In the genomic region with DNA sequence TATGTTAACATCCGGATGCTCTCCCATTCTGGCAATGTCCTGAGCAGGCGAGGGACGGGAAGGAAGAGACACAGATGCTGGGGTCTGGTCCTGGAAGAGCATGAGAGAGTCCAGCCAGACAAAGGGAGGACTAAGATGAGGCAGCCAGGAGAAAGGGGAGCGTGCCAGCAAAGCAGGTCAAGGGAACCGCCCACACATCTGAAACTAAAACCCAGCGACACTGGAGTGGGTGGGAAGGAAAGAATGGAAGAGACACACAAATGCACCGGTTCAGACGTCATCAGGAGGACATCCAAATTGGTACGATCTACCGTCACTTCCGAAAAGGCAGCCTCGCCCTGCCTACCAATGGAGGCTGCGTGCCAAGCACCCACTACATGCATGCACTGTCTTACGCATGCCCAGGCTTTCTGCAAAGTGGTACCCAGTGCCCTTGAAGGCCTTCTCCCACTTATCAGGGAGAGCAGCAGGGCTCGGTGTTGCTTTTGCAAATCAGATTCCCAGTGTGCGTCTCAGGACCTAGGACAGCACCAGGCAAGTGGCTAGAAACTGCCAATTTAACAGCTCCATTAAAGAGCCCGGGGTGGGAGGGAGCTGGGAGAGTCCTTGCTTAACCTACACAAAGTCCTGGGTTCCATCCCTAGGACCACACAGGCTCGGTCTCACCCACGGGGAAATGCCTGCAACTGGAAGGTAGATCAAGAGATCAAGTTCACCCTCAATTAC, we compare ENCODE assay signal across 10 mouse cellular contexts. TPM values are rescaled to one million over a fixed set of nuclear protein-coding genes. Genes with fewer than 3 reads are reported as not detected.
DNase-seq lines count a peak whose midpoint lies in the region; ATAC-seq and TF ChIP-seq lines count a peak whose summit lies in the region.
"Had no signal": no experiment of that assay in that cellular context is flagged by ENCODE, and none has a peak within 500 bp of the region (broad histone marks: within the 10 kb centered on the region; RNA-seq: fewer than 3 reads in every experiment).

No protein-coding gene starts in this region.

- no peak for TF ChIP-seq EP300 in lung, postnatal 0 days (IDR thresholded peaks at IDR 0.05)

- H3K9ac ChIP-seq in lung, postnatal 0 days (replicated peaks; ENCODE audit: low read depth) = no peak overlapping the region
- H3K9ac ChIP-seq in limb, embryonic 11.5 days (ENCODE audit: low read length) = no peak overlapping the region
- no peak overlapping the region for H3K9ac ChIP-seq in liver, embryonic 12.5 days
- H3K9ac ChIP-seq: embryonic facial prominence, embryonic 12.5 days had no signal

- TF ChIP-seq CTCF in lung, postnatal 0 days (IDR thresholded peaks at IDR 0.05) = no peak; the same call in 1 of the 2 replicates

- peak; percentile 48 for DNase-seq in cerebellum, adult 9-10 months
- DNase-seq in cerebellum, adult 8-10 months = no peak
- DNase-seq in lung, postnatal 0 days (ENCODE audit: low spot score) = peak; percentile 40
- DNase-seq in lung, postnatal 25 days (ENCODE audit: low spot score) = no peak
- DNase-seq in embryo, embryonic 9.5 days (ENCODE audit: extremely low spot score) = peak; percentile 41
- DNase-seq in limb, embryonic 11.5 days (ENCODE audit: low spot score) = peak; percentile 65
- DNase-seq in ovary, adult 18-20 months (ENCODE audit: low spot score) = no peak

- H3K9me3 ChIP-seq in lung, postnatal 0 days (ENCODE audit: low read length) = no peaks in the 10 kb centered on the region
- H3K9me3 ChIP-seq in limb, embryonic 11.5 days (ENCODE audit: control insufficient read depth, low read length) = no peaks in the 10 kb centered on the region
- H3K9me3 ChIP-seq in liver, embryonic 12.5 days (replicated peaks) = no peaks in the 10 kb centered on the region
- H3K9me3 ChIP-seq: embryonic facial prominence, embryonic 12.5 days had no signal

- no peaks in the 10 kb centered on the region for H3K27me3 ChIP-seq in lung, postnatal 0 days (replicated peaks; ENCODE audit: insufficient read depth, low read length)
- no peaks in the 10 kb centered on the region for H3K27me3 ChIP-seq in limb, embryonic 11.5 days (ENCODE audit: control insufficient read depth, insufficient read depth, low read length)
- no peaks in the 10 kb centered on the region for H3K27me3 ChIP-seq in liver, embryonic 12.5 days (replicated peaks)
- H3K27me3 ChIP-seq: embryonic facial prominence, embryonic 12.5 days had no signal

- H3K36me3 ChIP-seq in lung, postnatal 0 days (ENCODE audit: insufficient read depth, low read length) = no peaks in the 10 kb centered on the region
- no peaks in the 10 kb centered on the region; the same call in 1 of the 2 replicates for H3K36me3 ChIP-seq in limb, embryonic 11.5 days (ENCODE audit: control insufficient read depth, insufficient read depth, low read length)
- no peaks in the 10 kb centered on the region for H3K36me3 ChIP-seq in liver, embryonic 12.5 days

- no peaks in the 10 kb centered on the region for H3K4me1 ChIP-seq in lung, postnatal 0 days (ENCODE audit: insufficient read depth, low read depth, low read length)
- H3K4me1 ChIP-seq in limb, embryonic 11.5 days (ENCODE audit: control insufficient read depth, insufficient read depth, low read length) = peaks cover 11% of the 10 kb centered on the region; the same call in 1 of the 2 replicates
- H3K4me1 ChIP-seq in liver, embryonic 12.5 days = peaks cover 28% of the 10 kb centered on the region

- ATAC-seq in lung, postnatal 0 days = no peak
- ATAC-seq in limb, embryonic 11.5 days (ENCODE audit: insufficient number of reproducible peaks, low FRiP score, low TSS enrichment, low read depth) = no peak
- no peak for ATAC-seq in liver, embryonic 12.5 days

- 58% methylated on average over 19 of the region's 19 CpGs for WGBS in lung, postnatal 0 days
- WGBS in limb, embryonic 11.5 days = 64% methylated on average over 19 of the region's 19 CpGs
- 69% methylated on average over 19 of the region's 19 CpGs for WGBS in liver, embryonic 12.5 days (ENCODE audit: insufficient replicate concordance)

- H3K4me3 ChIP-seq in lung, postnatal 0 days (ENCODE audit: low read depth, low read length) = no peak overlapping the region
- no peak overlapping the region for H3K4me3 ChIP-seq in limb, embryonic 11.5 days (ENCODE audit: low read depth, low read length)
- H3K4me3 ChIP-seq in liver, embryonic 12.5 days = no peak overlapping the region
- H3K4me3 ChIP-seq: embryonic facial prominence, embryonic 12.5 days had no signal

- peak overlapping the region; percentile 17 for H3K27ac ChIP-seq in lung, postnatal 0 days (ENCODE audit: low read length)
- no peak overlapping the region for H3K27ac ChIP-seq in limb, embryonic 11.5 days (replicated peaks; ENCODE audit: low read depth, low read length)
- no peak overlapping the region for H3K27ac ChIP-seq in liver, embryonic 12.5 days
- H3K27ac ChIP-seq: embryonic facial prominence, embryonic 12.5 days had no signal

- H3K4me2 ChIP-seq in lung, postnatal 0 days (replicated peaks; ENCODE audit: low read depth, low read length) = no peak overlapping the region
- no peak overlapping the region for H3K4me2 ChIP-seq in limb, embryonic 11.5 days (ENCODE audit: low read depth, severe bottlenecking)
- H3K4me2 ChIP-seq in liver, embryonic 12.5 days = no peak overlapping the region
- H3K4me2 ChIP-seq: embryonic facial prominence, embryonic 12.5 days had no signal

RNA-seq across cellular contexts. Expression of gene Clip2, which starts 7.6 kb away (rescaled TPM):
- 3.0 and 4.1 TPM in 2 replicates for polyA plus RNA-seq in lung, postnatal 0 days (2015; fragmentation: Nextera tagmentation; extraction: Ambion mirVana)
- polyA plus RNA-seq in limb, embryonic 11.5 days (2014; fragmentation: Nextera tagmentation; extraction: Ambion mirVana) = 6.8 and 6.9 TPM in 2 replicates
- 0.94 and 1.0 TPM in 2 replicates for polyA plus RNA-seq in liver, embryonic 12.5 days (2016; fragmentation: Nextera tagmentation; extraction: Ambion mirVana)

RNA-seq across cellular contexts. Expression of gene Syna, which starts 15.3 kb away (rescaled TPM):
- polyA plus RNA-seq in lung, postnatal 0 days (2015; fragmentation: Nextera tagmentation; extraction: Ambion mirVana) = 0.24 and 0.67 TPM in 2 replicates
- polyA plus RNA-seq in limb, embryonic 11.5 days (2014; fragmentation: Nextera tagmentation; extraction: Ambion mirVana) = not detected in 2 replicates
- polyA plus RNA-seq in liver, embryonic 12.5 days (2016; fragmentation: Nextera tagmentation; extraction: Ambion mirVana) = not detected in 2 replicates
- polyA plus RNA-seq: neural tube, embryonic 11.5 days had no signal

RNA-seq across cellular contexts. Expression of gene Rfc2, which starts 36.5 kb away (rescaled TPM):
- 84.4 and 95.9 TPM in 2 replicates for polyA plus RNA-seq in lung, postnatal 0 days (2015; fragmentation: Nextera tagmentation; extraction: Ambion mirVana)
- 395 and 420 TPM in 2 replicates for polyA plus RNA-seq in limb, embryonic 11.5 days (2014; fragmentation: Nextera tagmentation; extraction: Ambion mirVana)
- 259 and 263 TPM in 2 replicates for polyA plus RNA-seq in liver, embryonic 12.5 days (2016; fragmentation: Nextera tagmentation; extraction: Ambion mirVana)

Comparison
In these comparisons a context has a peak if more than half of its experiments do, and no peak if none do; other contexts are left out.
1. DNase-seq: peak in cerebellum, adult 9-10 months (single experiment), lung, postnatal 0 days (single experiment), embryo, embryonic 9.5 days (single experiment) and limb, embryonic 11.5 days (single experiment); none in cerebellum, adult 8-10 months (single experiment), lung, postnatal 25 days (single experiment) and ovary, adult 18-20 months (single experiment).